Mouse (Mus musculus): ENCODE measurements around the gene Adam19.
"Not testable (repeated sequence)": the region's sequence is repeated elsewhere in the genome, so short reads cannot be mapped to it uniquely, and the experiment has no call there.

- TF ChIP-seq GATA1, TAL1 (IDR thresholded peaks at IDR 0.05; ENCODE audit: low read length): not testable (repeated sequence)
These were observed 126.2 kb downstream of the Adam19 start for GRCm38 (mm10) chr11:46182031-46182430.
